Mouse (Mus musculus) stomach, postnatal 0 days (tissue): ENCODE results near the gene Bbs4.

Source experiments
- CTCF ChIP-seq: IDR thresholded peaks from 2 replicates; pipeline ENCODE4 v1.5.1; 2016; ENCODE audit warnings: antibody characterized with exemption, low read depth, mild to moderate bottlenecking, moderate library complexity
- EP300 ChIP-seq: optimal IDR thresholded peaks from 2 replicates; pipeline ENCODE3; 2016; ENCODE audit warnings: antibody characterized with exemption

DNA sequence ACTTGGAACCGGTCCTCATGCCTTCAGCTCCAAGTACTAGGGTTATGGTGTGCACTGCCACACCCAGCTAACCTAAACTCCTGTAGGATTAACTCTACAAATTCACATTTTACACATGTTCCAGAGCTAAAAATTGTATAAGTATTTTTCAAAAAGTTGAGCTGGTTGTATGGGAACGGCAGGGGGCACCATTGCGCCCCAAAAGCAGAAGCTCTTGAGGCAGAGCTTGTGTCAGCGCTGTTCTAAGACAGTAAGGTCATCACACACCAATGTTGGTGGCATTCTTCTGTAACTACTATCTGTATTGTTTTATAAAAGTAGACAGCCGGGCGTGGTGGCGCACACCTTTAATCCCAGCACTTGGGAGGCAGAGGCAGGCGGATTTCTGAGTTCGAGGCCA, 13.3 kb downstream of the Bbs4 start:
- TF ChIP-seq CTCF (peak; percentile 63), EP300 (no peak)
